Mouse (Mus musculus) thymus, postnatal 10 days (tissue): ENCODE data around the gene Zdhhc4.

Experiments used
- DNase-seq, 2 experiments: peaks; one replicate each; pipeline ENCODE4 v3.0.0; 2021; ENCODE audit warnings: low spot score in 2 of 2

Gene Zdhhc4

GRCm38 (mm10) chr5:143317288-143317610, 11.8 kb downstream of the Zdhhc4 start:
- no peak for DNase-seq

- no peak for DNase-seq
Measured at GRCm38 (mm10) chr5:143316605-143317287, 12.3 kb downstream of the Zdhhc4 start.

- DNase-seq: no peak
Measured at GRCm38 (mm10) chr5:143315514-143315888, 13.6 kb downstream of the Zdhhc4 start.

- peak; percentile 83 to 96 for DNase-seq
Measured at GRCm38 (mm10) chr5:143314730-143315513, 14.1 kb downstream of the Zdhhc4 start, which contains the start of gene E130309D02Rik. Gene E130309D02Rik, minus strand, starts transcription at chr5:143315360.

GRCm38 (mm10) chr5:143314183-143314729, 14.8 kb downstream of the Zdhhc4 start:
- DNase-seq: no peak

- peak; percentile 59 to 85 for DNase-seq
Measured at GRCm38 (mm10) chr5:143311886-143312285, 17.2 kb downstream of the Zdhhc4 start.

GRCm38 (mm10) chr5:143309916-143310315, 19.1 kb downstream of the Zdhhc4 start:
- no peak for DNase-seq

- DNase-seq: no peak
Measured at GRCm38 (mm10) chr5:143308825-143309224, 20.2 kb downstream of the Zdhhc4 start.

- no peak for DNase-seq
Measured at GRCm38 (mm10) chr5:143304251-143304650, 24.8 kb downstream of the Zdhhc4 start.

- DNase-seq: no peak
Measured at GRCm38 (mm10) chr5:143301296-143301695, 27.8 kb downstream of the Zdhhc4 start.

GRCm38 (mm10) chr5:143299686-143300085, 29.4 kb downstream of the Zdhhc4 start:
- DNase-seq: peak in 1 of 2 experiments; percentile 45

- no peak for DNase-seq
Measured at GRCm38 (mm10) chr5:143298391-143298790, 30.7 kb downstream of the Zdhhc4 start.

- no peak for DNase-seq
Measured at GRCm38 (mm10) chr5:143297986-143298385, 31.1 kb downstream of the Zdhhc4 start.

- DNase-seq: no peak
Measured at GRCm38 (mm10) chr5:143295330-143295729, 33.7 kb downstream of the Zdhhc4 start.

GRCm38 (mm10) chr5:143294862-143295261, 34.2 kb downstream of the Zdhhc4 start:
- no peak for DNase-seq

- no peak for DNase-seq
Measured at GRCm38 (mm10) chr5:143293404-143293803, 35.7 kb downstream of the Zdhhc4 start, which contains the start of gene Zfp853. Gene Zfp853, minus strand, starts transcription at chr5:143293623.

- no peak for DNase-seq
Measured at GRCm38 (mm10) chr5:143292879-143293278, 36.2 kb downstream of the Zdhhc4 start.

- no peak for DNase-seq
Measured at GRCm38 (mm10) chr5:143289299-143289698, 39.8 kb downstream of the Zdhhc4 start.

GRCm38 (mm10) chr5:143288378-143288911, 40.6 kb downstream of the Zdhhc4 start:
- DNase-seq: no peak

- DNase-seq: peak in 1 of 2 experiments; percentile 24
Measured at GRCm38 (mm10) chr5:143287774-143288328, 41.2 kb downstream of the Zdhhc4 start.

GRCm38 (mm10) chr5:143284762-143285161, 44.3 kb downstream of the Zdhhc4 start:
- no peak for DNase-seq

- no peak for DNase-seq
Measured at GRCm38 (mm10) chr5:143279247-143279646, 49.8 kb downstream of the Zdhhc4 start.
